Comparison of ENCODE assay signal across 21 mouse cellular contexts in the genomic region with DNA sequence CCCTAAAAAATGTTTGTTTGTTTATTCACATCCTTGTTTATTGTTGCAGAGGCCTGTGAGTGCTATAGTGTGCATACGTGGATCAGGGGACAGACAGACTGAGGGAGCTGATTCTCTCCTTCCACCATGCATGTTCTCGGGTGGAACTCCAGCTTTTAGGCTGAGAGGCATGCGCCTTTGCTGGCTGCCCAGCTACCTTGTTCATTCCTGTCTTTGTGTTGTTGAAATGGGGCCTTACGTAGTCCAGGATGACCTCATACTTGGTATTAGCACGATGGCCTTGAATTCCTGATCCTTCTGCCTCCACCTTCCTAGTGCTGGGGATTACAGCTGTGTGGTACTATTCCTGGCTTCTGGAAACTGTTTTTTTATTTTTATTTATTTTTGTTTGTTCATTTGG. TPM values are rescaled to one million over a fixed set of nuclear protein-coding genes. Genes with fewer than 3 reads are reported as not detected.
DNase-seq lines count a peak whose midpoint lies in the region; TF ChIP-seq lines count a peak whose summit lies in the region.
"Had no signal": no experiment of that assay in that cellular context is flagged by ENCODE, and none has a peak within 500 bp of the region (broad histone marks: within the 10 kb centered on the region; RNA-seq: fewer than 3 reads in every experiment).

No protein-coding gene starts in this region.

- no peaks in the 10 kb centered on the region for H3K36me3 ChIP-seq in kidney, adult 2 months (ENCODE audit: control insufficient read depth, insufficient read depth, low read length)
- H3K36me3 ChIP-seq: embryonic facial prominence, embryonic 12.5 days; embryonic facial prominence, embryonic 15.5 days; heart, embryonic 12.5 days; heart, embryonic 15.5 days had no signal

- peak; percentile 55 to 80 for DNase-seq in adrenal gland, adult (ENCODE audit: inconsistent age in 2 of 2, low spot score in 1 of 2)
- no peak for DNase-seq in adrenal gland, postnatal 14 days
- peak; percentile 39 for DNase-seq in cerebellum, adult 9-11 months
- DNase-seq in cerebellum, adult 8-10 months: no peak
- no peak for DNase-seq in kidney, adult 2 months
- DNase-seq in kidney, postnatal 10 days: no peak
- peak; percentile 3 for DNase-seq in urinary bladder, adult 2 months (ENCODE audit: low spot score)
- no peak for DNase-seq in urinary bladder, postnatal 14 days (ENCODE audit: low spot score)
- DNase-seq: adrenal gland, postnatal 10 days; cerebellum, postnatal 10 days; forebrain, postnatal 0 days; heart, adult 11 months; heart, postnatal 14 days; heart, postnatal 4 days had no signal

- H3K27ac ChIP-seq in kidney, adult 2 months (ENCODE audit: insufficient read depth, low read depth, low read length): peak overlapping the region; percentile 5; the same call in 1 of the 2 replicates
- H3K27ac ChIP-seq: embryonic facial prominence, embryonic 12.5 days; embryonic facial prominence, embryonic 15.5 days; gastrocnemius, adult 2 months; heart, embryonic 15.5 days; hindbrain, embryonic 14.5 days; hindbrain, postnatal 0 days had no signal

- TF ChIP-seq CTCF in kidney, adult 2 months (conservative IDR thresholded peaks at IDR 0.05; ENCODE audit: insufficient read depth, insufficient read length, low read depth, low read length): no peak

- no peak for TF ChIP-seq POLR2A in kidney, adult 2 months (IDR thresholded peaks at IDR 0.05; ENCODE audit: low read depth, low read length)

- H3K27me3 ChIP-seq in kidney, adult 2 months (replicated peaks; ENCODE audit: control insufficient read depth, insufficient read depth, low read length): no peaks in the 10 kb centered on the region
- H3K27me3 ChIP-seq: embryonic facial prominence, embryonic 12.5 days; embryonic facial prominence, embryonic 15.5 days; heart, embryonic 12.5 days; heart, embryonic 15.5 days had no signal

- 87% methylated on average over 5 of the region's 5 CpGs for WGBS in kidney, adult 2 months

- H3K4me1 ChIP-seq in kidney, adult 2 months (ENCODE audit: control insufficient read depth, insufficient read depth, low read length): peaks cover 27% of the 10 kb centered on the region

- H3K4me3 ChIP-seq in kidney, adult 2 months (ENCODE audit: insufficient read depth, low read depth, low read length): no peak overlapping the region
- H3K4me3 ChIP-seq: embryonic facial prominence, embryonic 12.5 days; embryonic facial prominence, embryonic 15.5 days; gastrocnemius, adult 2 months; heart, embryonic 12.5 days; heart, embryonic 15.5 days had no signal

RNA-seq across cellular contexts. Expression of gene Chka, which starts 3.9 kb away (rescaled TPM):
- total RNA-seq in adrenal gland, postnatal 14 days (2021): 52.0 and 82.2 TPM in 2 replicates
- 65.0 and 72.0 TPM in 2 replicates for polyA plus RNA-seq in kidney, adult 2 months (2012; rRNA removed)
- 49.2 and 63.0 TPM in 2 replicates for polyA plus RNA-seq in urinary bladder, adult 2 months (2012; rRNA removed)

RNA-seq across cellular contexts. Expression of gene Tcirg1, which starts 59.2 kb away (rescaled TPM):
- 44.3 and 48.8 TPM in 2 replicates for total RNA-seq in adrenal gland, postnatal 14 days (2021)
- polyA plus RNA-seq in kidney, adult 2 months (2012; rRNA removed): 69.2 and 71.2 TPM in 2 replicates
- polyA plus RNA-seq in urinary bladder, adult 2 months (2012; rRNA removed): 88.3 and 112 TPM in 2 replicates

Comparison
In these comparisons a context has a peak if more than half of its experiments do, and no peak if none do; other contexts are left out.
1. DNase-seq: peak in adrenal gland, adult (2 of 2), cerebellum, adult 9-11 months (single experiment) and urinary bladder, adult 2 months (single experiment); none in adrenal gland, postnatal 14 days (single experiment), cerebellum, adult 8-10 months (single experiment), kidney, adult 2 months (single experiment), kidney, postnatal 10 days (single experiment) and urinary bladder, postnatal 14 days (single experiment).